ENCODE assay signal across 8 mouse cellular contexts in genomic region chr14:119008031-119008590, GRCm38 (mm10).
DNase-seq lines count a peak whose midpoint lies in the region; ATAC-seq and TF ChIP-seq lines count a peak whose summit lies in the region.

No protein-coding gene starts in this region.

- no peaks in the 10 kb centered on the region for H3K9me3 ChIP-seq in embryonic facial prominence, embryonic 14.5 days (ENCODE audit: control insufficient read depth, low read length)
- H3K9me3 ChIP-seq in limb, embryonic 10.5 days (replicated peaks) = no peaks in the 10 kb centered on the region
- no peaks in the 10 kb centered on the region for H3K9me3 ChIP-seq in neural tube, embryonic 14.5 days (ENCODE audit: control insufficient read depth, low read length)

- ATAC-seq in embryonic facial prominence, embryonic 14.5 days (ENCODE audit: low read depth) = no peak
- no peak for ATAC-seq in neural tube, embryonic 14.5 days (ENCODE audit: low read depth)

- no peaks in the 10 kb centered on the region for H3K4me1 ChIP-seq in embryonic facial prominence, embryonic 14.5 days (ENCODE audit: control insufficient read depth, insufficient read depth, low read length)
- peaks cover 23% of the 10 kb centered on the region for H3K4me1 ChIP-seq in limb, embryonic 10.5 days
- H3K4me1 ChIP-seq in neural tube, embryonic 14.5 days (ENCODE audit: control insufficient read depth, insufficient read depth, low read length) = peaks cover 7% of the 10 kb centered on the region
- no peaks in the 10 kb centered on the region for H3K4me1 ChIP-seq in lung, adult 2 months (ENCODE audit: control insufficient read depth, insufficient read depth, low read length)

- peak overlapping the region; percentile 30; the same call in 1 of the 2 replicates for H3K9ac ChIP-seq in embryonic facial prominence, embryonic 14.5 days (ENCODE audit: low read depth, low read length)
- H3K9ac ChIP-seq in neural tube, embryonic 14.5 days (replicated peaks; ENCODE audit: low read depth, low read length) = no peak overlapping the region

- H3K36me3 ChIP-seq in embryonic facial prominence, embryonic 14.5 days (ENCODE audit: control insufficient read depth, insufficient read depth, low read length) = peaks cover 11% of the 10 kb centered on the region; the same call in 1 of the 2 replicates
- H3K36me3 ChIP-seq in limb, embryonic 10.5 days = peaks cover 29% of the 10 kb centered on the region
- no peaks in the 10 kb centered on the region for H3K36me3 ChIP-seq in neural tube, embryonic 14.5 days (ENCODE audit: control insufficient read depth, insufficient read depth, low read length)

- DNase-seq in left cerebral cortex, adult 2 months (ENCODE audit: extremely low spot score in 1 of 2, low spot score in 2 of 2) = no peak
- no peak for DNase-seq in left cerebral cortex, adult 11 months (ENCODE audit: low spot score)
- DNase-seq in embryonic facial prominence, embryonic 14.5 days (ENCODE audit: low spot score) = no peak
- DNase-seq in limb, embryonic 10.5 days (ENCODE audit: low spot score) = no peak
- DNase-seq in ovary, postnatal 14 days (ENCODE audit: low spot score) = no peak
- no peak for DNase-seq in gastrocnemius, postnatal 4 days (ENCODE audit: low spot score in 2 of 2)
- no peak for DNase-seq in lung, adult 2 months

- H3K4me3 ChIP-seq in left cerebral cortex, adult 2 months = peak overlapping the region; percentile 63
- H3K4me3 ChIP-seq in embryonic facial prominence, embryonic 14.5 days (ENCODE audit: low read depth, low read length) = peak overlapping the region; percentile 44
- peak overlapping the region; percentile 55 for H3K4me3 ChIP-seq in limb, embryonic 10.5 days
- H3K4me3 ChIP-seq in neural tube, embryonic 14.5 days (ENCODE audit: low read depth, low read length) = peak overlapping the region; percentile 43
- H3K4me3 ChIP-seq in lung, adult 2 months (replicated peaks; ENCODE audit: extremely low read depth, low read depth, low read length) = no peak overlapping the region

- H3K27me3 ChIP-seq in embryonic facial prominence, embryonic 14.5 days (replicated peaks; ENCODE audit: control insufficient read depth, insufficient read depth, low read length) = no peaks in the 10 kb centered on the region
- H3K27me3 ChIP-seq in limb, embryonic 10.5 days (ENCODE audit: low read depth, poor library complexity, severe bottlenecking) = no peaks in the 10 kb centered on the region
- H3K27me3 ChIP-seq in neural tube, embryonic 14.5 days (ENCODE audit: control insufficient read depth, insufficient read depth, low read length) = no peaks in the 10 kb centered on the region

- no peak for TF ChIP-seq POLR2A in lung, adult 2 months (IDR thresholded peaks at IDR 0.05; ENCODE audit: borderline replicate concordance, extremely low read depth, low read depth, low read length)

- peak overlapping the region; percentile 64 for H3K4me2 ChIP-seq in embryonic facial prominence, embryonic 14.5 days (ENCODE audit: low read depth, low read length)
- H3K4me2 ChIP-seq in neural tube, embryonic 14.5 days (ENCODE audit: low read depth, low read length) = peak overlapping the region; percentile 93

- WGBS in embryonic facial prominence, embryonic 14.5 days = 48% methylated on average over 7 of the region's 7 CpGs
- 58% methylated on average over 7 of the region's 7 CpGs for WGBS in limb, embryonic 10.5 days
- WGBS in neural tube, embryonic 14.5 days = 57% methylated on average over 7 of the region's 7 CpGs
- WGBS in lung, adult 2 months = 40% methylated on average over 7 of the region's 7 CpGs

- intact Hi-C loops in left cerebral cortex, adult 2 months (cut with DNase I) = no loop called here

- H3K27ac ChIP-seq in left cerebral cortex, adult 2 months = peak overlapping the region; percentile 85
- H3K27ac ChIP-seq in embryonic facial prominence, embryonic 14.5 days (replicated peaks; ENCODE audit: low read depth, low read length) = 0 out of 2 replicates have a peak overlapping the region, but pooled peaks have one; percentile 12
- 0 out of 2 replicates have a peak overlapping the region, but pooled peaks have one; percentile 17 for H3K27ac ChIP-seq in limb, embryonic 10.5 days
- H3K27ac ChIP-seq in neural tube, embryonic 14.5 days (ENCODE audit: low read depth, low read length) = peak overlapping the region; percentile 48; the same call in 1 of the 2 replicates

- no peak for TF ChIP-seq CTCF in left cerebral cortex, adult 2 months (IDR thresholded peaks at IDR 0.05)
- no peak for TF ChIP-seq CTCF in lung, adult 2 months (IDR thresholded peaks at IDR 0.05; ENCODE audit: insufficient read depth, low read length)

Comparison
In these comparisons a context has a peak if more than half of its experiments do, and no peak if none do; other contexts are left out.
1. H3K27ac ChIP-seq: peak in every context shown above with its lines; median percentile 85 in left cerebral cortex, adult 2 months; 48 in neural tube, embryonic 14.5 days; 17 in limb, embryonic 10.5 days; 12 in embryonic facial prominence, embryonic 14.5 days.